Mouse (Mus musculus): ENCODE results near the gene Mapkap1.

- TF ChIP-seq CTCF (IDR thresholded peaks at IDR 0.05; ENCODE audit: control insufficient read depth, insufficient read depth, insufficient replicate concordance, low read depth, low read length): no peak
- no peak for TF ChIP-seq POLR2A (IDR thresholded peaks at IDR 0.05; ENCODE audit: control insufficient read depth, low read depth, low read length)
Measured at GRCm38 (mm10) chr2:34623181-34623580, 216.6 kb downstream of the Mapkap1 start.
